Mouse (Mus musculus) urinary bladder, postnatal 25 days (tissue): ENCODE measurements at regions not wholly inside any gene's neighbourhood (a gene's known extent, or its start where the extent isn't known, plus 50 kb on each side); places are given as distances from the start of the nearest gene placed in this dataset.

Source experiments
- DNase-seq: peaks from one replicate; pipeline ENCODE4 v3.0.0; 2022; ENCODE audit warnings: low spot score

DNA sequence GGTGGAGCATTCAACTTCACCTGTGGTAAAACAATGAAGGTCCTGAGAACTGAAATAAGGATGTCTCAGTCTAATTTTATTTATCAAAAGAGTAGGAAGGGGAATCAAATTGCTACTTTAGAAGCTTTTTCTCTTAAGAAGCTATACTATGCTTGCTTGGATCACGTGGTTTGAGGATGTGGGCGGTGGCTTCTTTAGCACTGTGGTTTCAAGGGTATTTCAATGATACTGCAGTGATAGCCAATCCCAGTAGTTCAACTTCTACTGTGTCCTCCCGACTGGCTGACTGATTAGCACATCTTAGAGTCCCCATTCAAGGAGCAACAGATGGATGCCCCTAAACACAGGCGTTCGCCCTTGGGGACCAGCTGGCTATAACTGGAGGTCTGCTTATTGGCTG is 575.6 kb downstream of the Vrk1 start:
- DNase-seq = no peak

- DNase-seq = no peak
Measured at GRCm38 (mm10) chr12:106592686-106593085, 582.7 kb downstream of the Vrk1 start.

DNA sequence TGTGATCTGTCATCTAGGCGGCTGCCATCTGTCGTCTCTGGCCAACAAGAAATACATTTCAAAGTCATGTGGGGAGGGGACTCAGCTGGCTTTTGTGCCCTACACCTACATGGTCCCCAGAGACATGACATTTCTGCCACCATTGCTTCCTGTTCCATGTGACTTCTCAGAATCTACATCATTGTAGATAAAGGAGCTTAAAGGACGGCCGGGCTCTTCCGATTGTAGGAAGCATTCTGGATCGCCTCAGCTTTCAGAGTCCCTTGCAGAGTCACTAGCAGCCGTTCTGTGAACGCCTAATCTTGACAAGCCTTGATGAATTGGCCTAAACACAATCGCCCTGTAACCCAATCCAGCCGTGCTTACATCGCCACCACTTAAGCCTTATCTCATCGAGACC is 587.6 kb downstream of the Vrk1 start:
- no peak for DNase-seq

- no peak for DNase-seq
Measured at GRCm38 (mm10) chr12:106607240-106607639, 597.2 kb downstream of the Vrk1 start.

DNA sequence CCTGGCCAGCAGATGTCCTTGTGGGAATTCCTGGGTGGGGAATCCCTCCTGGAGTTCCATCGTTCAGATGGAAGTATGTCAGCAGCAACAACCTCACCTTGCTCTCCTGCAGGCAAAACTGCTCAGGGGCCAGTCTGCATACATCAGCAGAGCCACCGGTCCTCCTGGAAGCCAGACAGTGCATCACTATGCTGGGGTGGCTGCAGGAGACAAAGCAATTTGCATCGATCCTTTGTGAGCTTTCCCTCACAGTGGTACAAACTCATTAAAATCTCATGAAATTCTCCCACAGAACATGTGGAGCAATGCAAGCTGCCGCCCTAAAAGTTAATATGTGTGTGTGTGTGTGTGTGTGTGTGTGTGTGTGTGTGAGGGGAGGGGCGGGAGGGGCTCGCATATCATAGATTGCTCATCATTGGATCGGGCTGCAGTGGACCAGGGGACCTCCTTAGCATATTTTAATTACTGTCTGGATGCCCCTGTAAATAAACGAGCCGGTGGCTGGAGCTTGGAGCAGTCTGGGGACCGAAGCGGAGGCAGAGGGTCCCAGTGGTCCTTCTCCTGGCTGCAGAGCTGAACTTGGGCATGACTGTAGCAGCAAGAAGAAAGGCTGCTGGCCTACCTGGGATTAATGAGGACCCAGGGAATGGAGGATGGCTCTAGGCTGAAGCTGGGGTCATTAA is 597.8 kb downstream of the Vrk1 start:
- DNase-seq = no peak

DNA sequence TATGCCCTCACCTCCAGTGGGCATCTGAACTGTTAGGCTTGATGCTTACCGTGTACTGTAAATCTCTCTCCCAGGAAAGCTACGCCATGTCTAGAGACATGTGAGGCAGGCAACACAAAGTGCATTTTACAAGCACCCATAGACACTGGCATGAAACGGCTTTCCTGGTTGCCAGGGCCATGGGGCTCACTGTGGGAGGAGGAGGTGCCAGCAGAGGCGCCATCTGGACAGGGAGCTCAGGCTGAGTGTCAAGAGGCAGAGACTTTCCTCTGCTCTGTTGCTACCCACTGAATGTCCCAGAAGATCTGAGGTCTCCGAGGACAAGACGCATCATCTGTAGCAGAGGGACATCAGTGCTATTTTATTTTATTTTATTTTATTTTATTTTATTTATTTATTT is 608.7 kb downstream of the Vrk1 start:
- DNase-seq = no peak

DNA sequence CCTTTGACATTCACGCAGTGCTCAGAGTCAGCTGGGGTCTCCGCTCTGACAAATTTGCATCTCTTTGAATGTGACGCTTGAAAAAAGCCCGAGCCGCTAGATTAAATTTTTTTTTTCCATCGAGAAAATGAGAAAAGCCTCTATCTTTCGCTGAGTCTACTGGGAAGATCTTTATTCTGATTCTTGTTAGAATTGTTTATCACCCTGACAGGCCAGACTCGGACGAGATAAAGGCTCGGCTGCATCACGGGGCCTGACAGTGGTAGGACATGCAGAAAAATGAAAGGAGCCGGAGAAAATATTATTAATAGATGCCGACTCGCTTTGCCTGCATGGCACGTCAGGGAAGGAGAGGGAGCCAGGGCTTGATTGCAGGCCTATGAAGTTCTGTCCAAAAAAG is 616.8 kb downstream of the Vrk1 start:
- DNase-seq = no peak

GRCm38 (mm10) chr12:106632566-106632965 is 622.5 kb downstream of the Vrk1 start:
- DNase-seq = no peak

GRCm38 (mm10) chr12:106633096-106633495 is 623.1 kb downstream of the Vrk1 start:
- DNase-seq = no peak

- no peak for DNase-seq
Measured at GRCm38 (mm10) chr12:106658317-106658716, 648.3 kb downstream of the Vrk1 start.

DNA sequence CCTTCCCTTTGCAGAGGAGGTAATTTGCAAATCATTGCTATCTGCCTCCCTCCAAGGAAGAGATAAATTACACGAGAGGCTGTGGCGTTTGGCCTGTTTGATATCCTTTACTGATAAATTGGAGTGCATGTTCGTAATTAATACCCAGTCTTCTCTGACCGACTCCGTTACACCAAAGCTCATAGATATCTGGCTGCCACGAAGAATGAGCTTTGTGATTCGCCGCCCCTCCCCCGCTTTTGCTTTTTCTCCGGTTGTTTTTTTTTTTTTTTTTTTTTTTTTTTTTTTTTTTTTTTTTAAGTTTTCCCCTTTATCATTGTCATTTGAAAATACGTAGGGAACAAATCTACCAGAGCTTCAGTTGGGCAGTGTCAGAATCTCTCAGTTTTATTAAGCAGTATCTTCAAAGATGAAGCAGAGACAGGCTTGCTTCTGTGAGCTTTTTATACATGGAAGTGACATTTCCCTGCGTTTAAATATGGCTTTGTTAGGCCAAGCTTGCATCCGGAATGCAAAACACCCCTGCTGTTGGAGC is 663.3 kb downstream of the Vrk1 start:
- DNase-seq = no peak

DNA sequence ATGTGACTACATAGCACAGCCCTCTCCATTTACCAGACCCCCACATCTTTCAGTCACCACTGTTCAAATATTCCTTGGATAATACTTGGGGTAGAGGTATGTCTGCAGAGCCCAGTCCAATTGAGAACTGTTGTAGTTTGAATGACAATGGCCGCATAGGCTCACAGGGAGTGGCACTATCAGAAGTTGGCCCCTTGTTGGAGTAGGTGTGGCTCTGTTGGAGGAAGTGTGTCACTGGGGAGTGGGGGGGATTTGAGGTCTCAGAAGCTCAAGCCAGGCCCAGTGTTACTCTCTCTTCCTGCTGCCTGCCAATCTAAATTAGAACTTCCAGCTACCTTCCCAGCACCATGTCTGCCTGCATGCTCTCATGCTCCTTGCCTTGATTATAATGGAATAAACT is 664.7 kb downstream of the Vrk1 start:
- DNase-seq = no peak

- no peak for DNase-seq
Measured at GRCm38 (mm10) chr12:106676136-106676535, 666.1 kb downstream of the Vrk1 start.

GRCm38 (mm10) chr12:106676566-106676965 is 666.5 kb downstream of the Vrk1 start:
- DNase-seq = no peak

DNA sequence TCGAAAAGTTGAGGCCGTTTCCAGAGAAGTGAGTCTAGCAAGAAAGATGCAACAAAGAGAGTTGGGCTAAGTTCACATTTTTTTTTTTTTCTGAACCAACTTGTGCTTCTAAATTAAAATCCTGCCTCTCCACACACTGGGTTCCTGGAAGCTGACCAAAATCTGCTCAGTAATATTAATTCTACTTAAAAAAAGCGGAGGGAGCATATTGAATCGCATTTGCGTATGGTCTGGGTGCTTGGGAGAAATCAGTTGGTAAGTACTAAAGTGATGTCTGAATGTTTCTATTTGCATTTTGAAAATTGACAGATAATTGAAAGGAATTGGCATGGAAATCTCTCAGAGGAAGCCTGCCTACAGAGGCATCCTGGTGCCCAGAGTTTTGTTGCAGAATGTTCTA is 676.0 kb downstream of the Vrk1 start:
- no peak for DNase-seq

- no peak for DNase-seq
Measured at GRCm38 (mm10) chr12:106687751-106688150, 677.7 kb downstream of the Vrk1 start.

DNA sequence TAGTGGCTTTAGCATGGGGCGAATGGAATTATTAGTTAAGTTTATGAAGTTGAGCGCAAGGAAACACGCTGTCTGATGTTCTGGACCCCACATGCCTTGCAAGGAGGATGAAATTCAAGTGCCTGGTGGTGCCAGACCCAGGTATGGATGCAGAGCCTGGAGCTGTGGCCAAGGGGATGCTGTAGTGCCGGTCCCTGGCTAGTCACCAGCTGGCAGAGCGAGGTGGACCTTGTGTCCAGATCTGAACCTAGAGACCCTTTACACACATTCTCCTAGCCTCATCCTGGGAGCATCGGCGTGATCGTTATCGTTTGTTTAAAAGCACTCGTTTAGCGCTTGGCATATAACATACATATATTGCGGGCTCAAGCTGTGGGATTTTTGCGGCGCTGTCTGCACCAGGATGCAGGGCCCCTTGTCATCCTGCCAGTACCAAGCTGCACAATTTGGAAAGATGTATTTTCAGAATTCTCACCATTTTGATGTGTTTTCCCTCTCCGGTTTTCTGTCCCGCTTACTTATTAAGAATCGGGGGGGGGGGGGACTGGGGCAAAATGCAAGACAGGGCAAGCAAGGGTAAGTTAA is 678.2 kb downstream of the Vrk1 start:
- no peak for DNase-seq

DNA sequence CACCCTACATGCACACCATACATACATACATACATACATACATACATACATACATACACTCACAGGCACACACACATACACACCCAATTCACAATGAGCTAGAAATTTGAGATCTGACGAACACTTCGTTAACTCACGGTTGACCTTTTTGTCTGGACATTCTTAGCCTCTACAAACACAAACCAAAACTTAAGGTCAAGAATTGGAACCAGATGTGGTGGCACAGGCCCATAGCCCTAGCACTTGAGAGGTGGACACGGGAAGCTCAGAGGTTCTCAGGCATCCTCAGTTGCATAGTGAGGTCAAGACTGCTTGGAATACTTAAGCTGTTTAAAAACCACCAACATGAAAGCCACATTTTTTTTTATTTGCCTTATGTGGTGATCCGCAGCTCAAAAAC is 692.9 kb downstream of the Vrk1 start:
- no peak for DNase-seq

DNA sequence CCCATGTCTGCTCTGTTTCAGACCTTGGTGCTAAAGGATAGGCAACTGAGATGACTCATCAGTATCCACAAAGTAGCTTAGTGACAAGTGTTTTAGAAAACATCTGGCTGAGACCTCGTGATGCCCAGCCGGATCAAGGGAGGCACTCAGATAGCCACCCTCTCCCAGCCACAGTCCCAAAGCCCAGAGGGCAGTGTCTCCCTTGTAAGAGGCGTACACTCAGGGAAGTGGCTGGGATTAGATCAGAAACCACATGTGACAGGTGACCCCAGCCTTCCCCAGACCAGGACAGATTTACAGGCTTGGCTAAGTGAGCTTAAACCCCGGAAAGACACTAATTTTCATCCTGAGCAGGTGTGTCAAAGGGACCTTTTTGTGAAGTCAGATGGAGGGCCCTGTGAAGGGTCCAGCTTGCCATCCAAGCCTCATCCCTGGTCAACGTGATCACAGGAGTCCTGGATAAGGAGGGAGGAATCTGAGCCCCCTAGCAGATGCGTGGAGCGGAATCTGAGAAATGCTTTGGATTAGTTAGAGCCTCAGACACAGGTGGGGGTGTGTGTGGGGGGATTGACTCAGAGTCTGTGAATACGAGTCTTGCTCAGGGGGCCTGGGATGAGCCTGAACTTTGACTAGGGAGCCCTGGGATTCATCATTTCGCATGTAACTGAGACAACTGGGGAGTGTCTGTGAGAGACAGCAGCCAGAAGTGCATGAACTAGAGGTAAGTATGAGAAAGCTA is 711.4 kb downstream of the Vrk1 start:
- no peak for DNase-seq

GRCm38 (mm10) chr12:106722010-106722362 is 712.0 kb downstream of the Vrk1 start:
- DNase-seq = no peak

DNA sequence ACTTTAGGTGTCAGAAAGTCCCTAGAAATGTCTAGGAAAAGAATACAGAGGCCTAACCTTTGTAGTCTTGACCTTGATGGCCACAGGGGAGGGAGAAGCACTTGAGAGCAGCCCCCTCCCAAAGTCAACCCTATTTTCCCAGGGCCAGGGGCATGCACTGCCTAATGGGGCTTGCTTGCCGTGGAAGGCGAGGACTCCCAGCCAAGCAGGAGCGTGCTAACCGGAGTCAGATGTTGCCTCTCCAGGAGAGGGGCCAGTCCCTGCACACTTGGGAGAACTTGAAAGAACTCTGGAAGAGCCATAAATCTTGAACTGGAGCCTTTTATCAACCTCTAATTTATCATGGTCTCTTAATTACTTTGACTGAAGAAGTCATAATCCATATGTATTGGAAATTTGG is 712.7 kb downstream of the Vrk1 start:
- no peak for DNase-seq

DNA sequence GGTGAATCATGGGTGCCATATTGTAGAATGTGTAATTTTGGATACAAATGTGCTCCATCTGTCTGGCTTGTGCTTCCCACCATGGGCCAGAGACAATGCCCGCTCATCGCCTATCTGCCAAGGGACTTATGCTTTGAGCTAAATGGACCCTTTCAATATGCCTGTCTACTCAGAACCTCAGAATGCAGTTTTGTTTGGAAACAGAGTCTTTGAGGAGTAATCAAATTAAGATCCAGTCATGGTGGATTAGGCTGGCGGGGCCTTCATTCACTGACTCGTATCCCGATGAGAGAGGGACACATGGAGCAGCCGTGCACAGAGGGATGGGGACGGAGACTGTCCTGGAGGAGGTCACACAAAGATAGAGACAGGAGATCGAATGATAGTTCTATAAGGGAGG is 716.9 kb downstream of the Vrk1 start:
- DNase-seq = no peak

- DNase-seq = no peak
Measured at GRCm38 (mm10) chr12:106727486-106727885, 717.5 kb downstream of the Vrk1 start.
